Mouse (Mus musculus): ENCODE results near the gene Scgb2b27.
A peak's percentile ranks its signal among the peaks of the same experiment; 100 is the strongest.
"Not testable (repeated sequence)": the region's sequence is repeated elsewhere in the genome, so short reads cannot be mapped to it uniquely, and the experiment has no call there.

Gene Scgb2b27

GRCm38 (mm10) chr7:34013842-34014241 lies at the start of gene Scgb2b27:
Scgb2b27 (minus strand) TSS chr7:34013942.
- DNase-seq (ENCODE audit: low spot score) = no peak

- not testable (repeated sequence) for DNase-seq (ENCODE audit: low spot score)
Measured at GRCm38 (mm10) chr7:34036076-34036815, 22.5 kb upstream of the Scgb2b27 start.

- not testable (repeated sequence) for DNase-seq (ENCODE audit: low spot score)
Measured at GRCm38 (mm10) chr7:34034579-34034978, 20.8 kb upstream of the Scgb2b27 start.

- no peak for DNase-seq (ENCODE audit: low spot score)
Measured at GRCm38 (mm10) chr7:34030026-34030425, 16.3 kb upstream of the Scgb2b27 start.

- not testable (repeated sequence) for DNase-seq (ENCODE audit: low spot score)
Measured at GRCm38 (mm10) chr7:34027202-34027601, 13.5 kb upstream of the Scgb2b27 start.

- DNase-seq (ENCODE audit: low spot score) = no peak
Measured at GRCm38 (mm10) chr7:34025641-34026040, 11.9 kb upstream of the Scgb2b27 start.

GRCm38 (mm10) chr7:34021183-34021582 lies 7.4 kb upstream of the Scgb2b27 start, which contains the start of gene Scgb1b27:
Scgb1b27 (plus strand) TSS chr7:34021483.
- not testable (repeated sequence) for DNase-seq (ENCODE audit: low spot score)

- peak; percentile 1 for DNase-seq (ENCODE audit: low spot score)
Measured at GRCm38 (mm10) chr7:33982281-33982680, 31.5 kb downstream of the Scgb2b27 start.
